Mouse (Mus musculus): ENCODE measurements around the gene Rassf2. TPM values are rescaled to one million over a fixed set of nuclear protein-coding genes. Genes with fewer than 3 reads are reported as not detected.

Gene Rassf2
- polyA plus RNA-seq, 1 experiment from 2014 or later = 1.6 TPM

GRCm38 (mm10) chr2:132031364-132032095, 1.5 kb upstream of the Rassf2 start:
- peaks cover 64% of the 10 kb centered on the region for H3K4me1 ChIP-seq (replicated peaks)
- ATAC-seq (ENCODE audit: low read depth) = no peak

GRCm38 (mm10) chr2:132030418-132031363, 633 bp upstream of the Rassf2 start:
- H3K27ac ChIP-seq = no peak overlapping the region
- peak overlapping the region; percentile 39; the same call in 1 of the 2 replicates for H3K9ac ChIP-seq
- H3K4me2 ChIP-seq = peak overlapping the region; percentile 90
- H3K27me3 ChIP-seq = peaks cover 49% of the 10 kb centered on the region
- DNase-seq (no peak), ATAC-seq (ENCODE audit: low read depth) (no peak)
- H3K4me1 ChIP-seq (replicated peaks) = peaks cover 59% of the 10 kb centered on the region
- H3K36me3 ChIP-seq = no peaks in the 10 kb centered on the region
- 38% methylated on average over 23 of the region's 23 CpGs for WGBS (ENCODE audit: insufficient replicate concordance)
- H3K4me3 ChIP-seq (replicated peaks) = peak overlapping the region; percentile 62
- H3K9me3 ChIP-seq (replicated peaks) = no peaks in the 10 kb centered on the region

More at GRCm38 (mm10) chr2:132031364-132032095, 1.5 kb upstream of the Rassf2 start:
- no peak overlapping the region for H3K27ac ChIP-seq
- no peaks in the 10 kb centered on the region for H3K36me3 ChIP-seq
- whole genome bisulfite sequencing (ENCODE audit: insufficient replicate concordance) = 72% methylated on average over 11 of the region's 11 CpGs
- H3K4me2 ChIP-seq = no peak overlapping the region
- H3K9me3 ChIP-seq (replicated peaks) = no peaks in the 10 kb centered on the region
- peaks cover 49% of the 10 kb centered on the region for H3K27me3 ChIP-seq
- no peak overlapping the region for H3K9ac ChIP-seq
- DNase-seq = no peak
- H3K4me3 ChIP-seq (replicated peaks) = no peak overlapping the region

- Histone ChIP-seq H3K27ac (peak overlapping the region; percentile 34), H3K9me3 (replicated peaks) (no peaks in the 10 kb centered on the region), H3K4me3 (replicated peaks) (peak overlapping the region; percentile 62), H3K36me3 (no peaks in the 10 kb centered on the region), H3K4me1 (replicated peaks) (peaks cover 44% of the 10 kb centered on the region), H3K27me3 (peaks cover 49% of the 10 kb centered on the region), H3K9ac (peak overlapping the region; percentile 66), H3K4me2 (peak overlapping the region; percentile 90)
- under 1% methylated on average over 36 of the region's 36 CpGs for WGBS (ENCODE audit: insufficient replicate concordance)
- DNase-seq (no peak), ATAC-seq (ENCODE audit: low read depth) (peak; percentile 27; the same call in 1 of the 2 replicates)
These were observed 1.0 kb downstream of the Rassf2 start for GRCm38 (mm10) chr2:132028894-132029605.

DNA sequence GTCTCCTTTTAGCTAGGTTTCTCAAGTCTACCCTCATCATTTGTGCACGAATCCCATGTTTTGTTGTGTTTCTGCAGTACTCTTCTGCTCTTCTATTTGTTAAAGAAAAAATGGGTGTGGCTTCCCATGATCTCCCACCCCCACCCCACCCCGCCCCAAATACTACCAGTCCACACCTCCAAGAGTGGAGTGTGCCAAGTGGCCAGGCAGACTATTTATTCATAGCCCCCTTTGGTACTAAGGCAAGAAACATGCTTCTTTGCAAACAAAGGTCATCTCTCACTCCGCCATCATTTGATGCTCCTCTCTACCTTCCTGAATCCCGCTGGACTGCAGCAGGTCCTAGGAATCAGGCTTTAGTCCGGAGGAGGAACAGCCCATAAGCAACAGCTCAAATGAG, 2.0 kb downstream of the Rassf2 start:
- ATAC-seq (ENCODE audit: low read depth) (no peak), DNase-seq (no peak)
- Histone ChIP-seq H3K27me3 (peaks cover 49% of the 10 kb centered on the region), H3K9me3 (replicated peaks) (no peaks in the 10 kb centered on the region), H3K9ac (no peak overlapping the region), H3K27ac (no peak overlapping the region), H3K36me3 (no peaks in the 10 kb centered on the region), H3K4me3 (replicated peaks) (peak overlapping the region; percentile 62), H3K4me1 (replicated peaks) (peaks cover 35% of the 10 kb centered on the region), H3K4me2 (peak overlapping the region; percentile 90)
- WGBS (ENCODE audit: insufficient replicate concordance) = 35% methylated on average over 5 of the region's 5 CpGs

- Histone ChIP-seq H3K27me3 (peaks cover 49% of the 10 kb centered on the region), H3K36me3 (no peaks in the 10 kb centered on the region), H3K4me3 (replicated peaks) (no peak overlapping the region), H3K27ac (no peak overlapping the region), H3K9me3 (replicated peaks) (no peaks in the 10 kb centered on the region), H3K9ac (no peak overlapping the region), H3K4me1 (replicated peaks) (peaks cover 35% of the 10 kb centered on the region), H3K4me2 (0 out of 2 replicates have a peak overlapping the region, but pooled peaks have one; percentile 90)
- 21% methylated on average over 5 of the region's 5 CpGs for WGBS (ENCODE audit: insufficient replicate concordance)
- DNase-seq (no peak), ATAC-seq (ENCODE audit: low read depth) (no peak)
These were observed 2.7 kb downstream of the Rassf2 start for GRCm38 (mm10) chr2:132027366-132027765.

DNA sequence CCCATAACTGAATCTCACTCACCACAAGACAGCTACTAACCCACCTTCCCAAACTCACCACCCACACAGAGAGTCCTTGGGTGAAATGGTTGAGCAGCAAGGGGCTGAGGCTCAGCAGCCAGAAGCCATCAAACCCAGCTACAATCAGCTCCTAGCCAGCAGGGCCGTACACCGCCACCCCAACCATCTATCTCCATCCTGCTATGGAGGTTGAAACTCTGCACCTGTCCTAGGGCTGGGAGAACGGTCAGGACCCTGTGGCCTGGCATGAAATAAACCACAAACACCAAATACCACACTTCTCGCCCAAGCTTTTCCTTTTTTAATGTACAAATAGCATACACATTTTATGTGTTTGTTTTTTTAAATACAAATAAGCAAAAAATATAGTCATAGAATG, 6.0 kb downstream of the Rassf2 start:
- no peak overlapping the region for H3K4me3 ChIP-seq (replicated peaks)
- ATAC-seq (ENCODE audit: low read depth) (no peak), DNase-seq (no peak)
- H3K4me1 ChIP-seq (replicated peaks) = peaks cover 28% of the 10 kb centered on the region
- H3K36me3 ChIP-seq = no peaks in the 10 kb centered on the region
- no peaks in the 10 kb centered on the region for H3K9me3 ChIP-seq (replicated peaks)
- peaks cover 25% of the 10 kb centered on the region for H3K27me3 ChIP-seq
- H3K27ac ChIP-seq = no peak overlapping the region
- H3K4me2 ChIP-seq = no peak overlapping the region
- 57% methylated on average over 4 of the region's 4 CpGs for WGBS (ENCODE audit: insufficient replicate concordance)
- no peak overlapping the region for H3K9ac ChIP-seq

DNA sequence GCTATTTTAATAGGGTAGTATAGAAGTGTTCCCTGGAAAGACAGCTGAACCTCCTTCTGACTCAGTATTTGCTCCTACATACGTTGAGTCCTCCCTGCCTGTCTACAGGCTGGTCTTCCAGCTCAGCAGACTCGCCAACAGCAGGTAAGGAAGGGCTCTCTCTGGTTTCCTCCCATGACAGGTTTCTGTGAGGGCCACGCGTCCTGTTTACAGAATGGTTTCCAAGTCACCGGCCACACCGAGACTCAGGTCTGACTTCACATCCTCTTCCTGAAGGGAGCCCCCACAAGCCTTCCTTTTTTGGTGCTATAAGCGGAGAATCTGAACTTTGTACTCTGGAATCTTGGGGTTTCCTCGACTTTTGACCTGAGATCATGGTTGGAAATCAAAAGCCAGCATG, 7.4 kb downstream of the Rassf2 start:
- H3K4me3 ChIP-seq (replicated peaks) = no peak overlapping the region
- no peak overlapping the region for H3K27ac ChIP-seq
- peaks cover 27% of the 10 kb centered on the region for H3K4me1 ChIP-seq (replicated peaks)
- peaks cover 11% of the 10 kb centered on the region for H3K27me3 ChIP-seq
- no peaks in the 10 kb centered on the region for H3K9me3 ChIP-seq (replicated peaks)
- no peak overlapping the region for H3K4me2 ChIP-seq
- H3K9ac ChIP-seq = no peak overlapping the region
- no peak for ATAC-seq (ENCODE audit: low read depth)
- no peak for DNase-seq
- no peaks in the 10 kb centered on the region for H3K36me3 ChIP-seq
- 33% methylated on average over 8 of the region's 8 CpGs for WGBS (ENCODE audit: insufficient replicate concordance)

DNA sequence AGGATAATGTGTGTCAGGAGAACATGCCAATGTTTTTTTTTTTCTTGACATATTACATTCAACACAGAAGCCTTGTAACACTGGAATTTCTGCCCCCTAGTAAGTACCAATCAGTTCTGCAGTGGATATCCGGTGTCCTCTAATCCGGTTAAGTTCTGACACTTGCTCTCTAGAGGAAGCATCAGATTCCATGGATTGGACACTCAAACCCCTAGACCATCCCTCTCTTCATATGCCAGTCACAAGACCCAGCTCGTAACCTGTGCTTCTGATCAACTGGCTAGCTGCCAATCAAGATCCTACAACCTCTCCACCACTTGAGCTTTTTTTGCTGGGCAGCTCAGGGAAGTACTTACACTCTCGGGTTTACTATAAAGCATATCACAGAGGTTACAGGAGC, 8.4 kb downstream of the Rassf2 start:
- Histone ChIP-seq H3K4me3 (replicated peaks) (no peak overlapping the region), H3K27ac (no peak overlapping the region), H3K9ac (no peak overlapping the region), H3K4me2 (no peak overlapping the region), H3K9me3 (replicated peaks) (no peaks in the 10 kb centered on the region), H3K27me3 (peaks cover 1% of the 10 kb centered on the region), H3K4me1 (replicated peaks) (peaks cover 28% of the 10 kb centered on the region), H3K36me3 (no peaks in the 10 kb centered on the region)
- WGBS (ENCODE audit: insufficient replicate concordance) = 65% methylated on average over 4 of the region's 4 CpGs
- ATAC-seq (ENCODE audit: low read depth) (no peak), DNase-seq (no peak)

- Histone ChIP-seq H3K4me3 (replicated peaks) (no peak overlapping the region), H3K9ac (no peak overlapping the region), H3K4me2 (no peak overlapping the region), H3K4me1 (replicated peaks) (peaks cover 28% of the 10 kb centered on the region), H3K36me3 (no peaks in the 10 kb centered on the region), H3K27ac (0 out of 2 replicates have a peak overlapping the region, but pooled peaks have one; percentile 16), H3K9me3 (replicated peaks) (no peaks in the 10 kb centered on the region), H3K27me3 (no peaks in the 10 kb centered on the region)
- ATAC-seq (ENCODE audit: low read depth) = 0 out of 2 replicates have a peak, but pooled peaks have one; percentile 33
- DNase-seq = no peak
- 19% methylated on average over 5 of the region's 5 CpGs for WGBS (ENCODE audit: insufficient replicate concordance)
These were observed 9.0 kb downstream of the Rassf2 start for GRCm38 (mm10) chr2:132020991-132021541.

- Histone ChIP-seq H3K4me2 (no peak overlapping the region), H3K4me1 (replicated peaks) (peaks cover 28% of the 10 kb centered on the region), H3K9me3 (replicated peaks) (no peaks in the 10 kb centered on the region), H3K9ac (no peak overlapping the region), H3K4me3 (replicated peaks) (no peak overlapping the region), H3K36me3 (no peaks in the 10 kb centered on the region), H3K27me3 (no peaks in the 10 kb centered on the region), H3K27ac (peak overlapping the region; percentile 16; the same call in 1 of the 2 replicates)
- ATAC-seq (ENCODE audit: low read depth) (no peak), DNase-seq (no peak)
- WGBS (ENCODE audit: insufficient replicate concordance) = 53% methylated on average over 7 of the region's 7 CpGs
These were observed 9.6 kb downstream of the Rassf2 start for GRCm38 (mm10) chr2:132020420-132020819.

Data from liver, embryonic 13.5 days (tissue).